Mouse (Mus musculus): ENCODE results near the gene Mag. TPM values are rescaled to one million over a fixed set of nuclear protein-coding genes. Genes with fewer than 3 reads are reported as not detected.

The Mag gene
- not detected for polyA plus RNA-seq (2014; fragmentation: Illumina TruSeq; extraction: RNeasy Lipid Tissue Mini Kit (QIAGEN cat#74804))

DNA sequence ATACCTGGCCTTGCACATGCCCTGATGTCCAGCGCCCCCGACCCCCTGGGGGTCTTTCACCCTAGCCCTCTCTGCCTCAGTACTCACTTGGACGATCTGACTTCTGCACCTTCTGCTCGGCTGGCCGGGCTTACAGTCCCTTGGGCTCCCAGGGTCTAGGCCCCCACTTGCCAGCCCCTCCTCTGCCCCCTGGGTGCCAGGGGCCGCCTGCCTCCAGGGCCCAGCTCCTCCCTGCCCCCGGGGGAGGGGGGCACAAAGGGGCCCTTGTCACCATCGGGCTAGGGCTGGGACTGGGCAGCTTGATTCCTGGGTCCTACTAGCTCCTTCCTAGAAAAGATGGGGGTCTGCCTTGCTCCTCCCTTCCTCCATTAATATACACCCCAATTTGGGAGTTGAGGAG, at the start of gene Mag:
Gene Mag, minus strand, starts transcription at position 142 of the 400 bp plus-strand sequence.

DNA sequence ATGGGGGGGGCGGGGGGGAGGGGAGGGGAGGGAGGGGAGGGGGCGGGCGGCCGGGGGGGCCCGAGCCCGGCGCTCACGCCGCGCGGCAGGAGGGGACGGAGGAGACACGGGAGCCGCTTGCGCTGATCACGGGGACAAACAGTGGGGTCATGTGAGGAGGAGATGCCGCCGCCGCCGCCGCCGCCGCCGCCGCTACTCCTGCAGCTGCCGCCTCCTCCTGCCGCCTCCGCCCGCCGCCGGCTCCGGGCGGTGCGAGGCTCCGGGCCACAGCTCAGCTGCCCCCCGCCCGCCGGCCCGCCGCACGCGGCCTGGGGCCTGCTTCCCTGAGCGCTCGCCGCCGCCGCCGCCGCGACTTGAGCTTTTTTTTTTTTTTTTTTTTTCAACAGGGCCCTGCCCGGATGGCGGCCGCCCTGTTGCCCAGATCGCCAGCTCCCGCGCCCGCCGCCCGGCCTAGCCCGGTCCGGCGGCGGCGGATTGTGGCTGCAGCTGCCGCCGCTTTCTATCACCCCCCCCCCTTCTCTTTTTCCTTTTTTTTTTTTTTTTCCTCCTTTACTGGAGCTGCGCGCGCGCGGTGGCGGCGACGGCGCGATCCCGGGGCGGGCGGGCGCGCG, 42.2 kb upstream of the Mag start, which contains the start of gene Usf2:
Gene Usf2, minus strand, starts transcription at position 48 of the 611 bp plus-strand sequence.

DNA sequence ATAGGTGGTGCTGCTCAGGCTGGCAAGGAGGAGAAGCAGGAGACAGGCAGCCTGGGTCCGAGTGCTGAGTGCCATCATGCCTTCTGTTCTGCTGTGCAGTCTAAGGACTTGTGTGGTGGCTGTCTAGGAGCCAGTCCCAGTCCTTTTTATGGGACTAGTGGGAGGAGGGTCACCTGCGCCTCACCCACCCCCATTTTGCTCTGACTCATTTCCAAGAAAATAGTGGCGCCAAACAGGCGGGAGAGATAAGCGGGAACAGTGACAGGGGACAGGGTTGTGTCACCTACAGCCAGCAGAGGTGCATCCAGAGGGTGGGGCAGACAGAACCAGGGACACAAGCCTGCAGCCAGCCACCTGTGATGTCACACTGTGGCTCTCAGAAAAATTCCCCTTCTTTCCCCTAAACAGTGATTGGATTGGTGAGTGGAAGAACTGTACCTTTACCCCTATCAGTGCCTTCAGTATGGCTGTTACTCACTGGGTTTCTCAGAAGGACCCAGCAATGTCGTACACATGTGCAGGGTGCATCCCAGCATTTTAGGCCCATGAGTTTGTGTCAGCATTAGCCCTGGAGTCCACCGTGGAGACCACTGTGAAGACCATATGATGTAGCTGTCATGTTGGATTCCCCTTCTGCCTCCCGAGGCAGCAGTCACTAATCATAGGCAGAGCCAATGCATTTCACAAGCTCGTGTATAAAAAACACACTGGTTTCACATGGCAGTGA, 29.4 kb upstream of the Mag start, which contains the start of gene Hamp:
Gene Hamp, minus strand, starts transcription at position 124 of the 727 bp plus-strand sequence.

DNA sequence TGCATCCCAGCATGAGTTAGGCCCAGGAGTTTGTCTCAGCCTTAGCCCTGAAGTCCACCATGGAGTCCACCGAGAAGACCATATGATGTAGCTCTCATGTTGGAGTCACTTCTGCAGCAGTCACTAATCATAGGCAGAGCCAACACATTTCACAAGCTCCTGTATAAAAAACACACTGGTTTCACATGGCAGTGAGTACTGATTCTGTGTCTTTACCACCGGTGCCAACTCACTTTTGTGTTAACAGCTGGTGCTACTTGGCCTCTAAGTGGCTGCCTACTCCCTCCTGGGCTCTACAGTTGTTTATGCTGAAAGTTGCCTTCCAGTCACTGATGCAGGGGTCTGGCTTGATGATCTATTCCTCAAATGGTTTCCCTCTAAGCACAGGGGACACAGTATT, 9.9 kb upstream of the Mag start, which contains the start of gene Hamp2:
Gene Hamp2, minus strand, starts transcription at position 101 of the 400 bp plus-strand sequence.

DNA sequence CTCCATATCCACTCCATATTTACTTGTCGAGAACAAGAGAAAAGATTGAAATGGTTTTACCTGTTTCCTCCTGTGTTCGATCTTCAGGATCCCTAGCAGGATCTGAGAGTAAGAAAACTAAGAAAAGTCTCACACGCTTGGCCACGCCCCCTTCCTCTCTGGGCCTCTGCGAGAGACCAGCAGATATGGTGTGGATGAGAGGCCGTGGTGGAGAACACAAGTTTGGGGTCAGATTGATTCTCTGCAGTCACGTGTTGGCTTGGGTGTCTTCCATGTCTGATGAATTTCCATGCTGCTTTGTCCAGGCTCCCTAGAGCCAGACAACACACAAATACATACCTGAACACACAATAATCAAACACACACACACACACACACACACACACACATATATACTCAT, 34.5 kb downstream of the Mag start, which contains the start of gene Cd22:
Gene Cd22, minus strand, starts transcription at position 167 of the 400 bp plus-strand sequence.

DNA sequence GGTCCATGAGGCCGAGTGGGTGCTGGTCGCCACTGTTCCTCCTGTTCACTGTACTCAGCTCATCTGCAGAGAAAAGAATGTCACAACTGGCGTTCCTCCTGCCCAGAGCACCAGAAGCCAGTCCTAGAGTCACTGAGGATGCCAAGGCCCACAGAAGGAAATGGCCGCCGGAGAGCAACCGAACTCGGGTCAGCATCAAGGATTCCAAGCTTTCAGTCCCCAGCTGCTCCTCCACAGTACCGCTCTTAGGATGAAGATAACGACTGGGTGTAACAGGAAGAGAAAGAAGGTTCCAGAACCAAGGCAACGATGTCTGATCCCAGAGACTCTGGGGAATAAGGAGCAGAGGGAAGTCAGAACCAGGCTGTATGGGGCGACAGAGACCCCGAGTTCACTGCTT, 53.2 kb downstream of the Mag start, which contains the start of gene Ffar1:
Gene Ffar1, minus strand, starts transcription at position 101 of the 400 bp plus-strand sequence.

DNA sequence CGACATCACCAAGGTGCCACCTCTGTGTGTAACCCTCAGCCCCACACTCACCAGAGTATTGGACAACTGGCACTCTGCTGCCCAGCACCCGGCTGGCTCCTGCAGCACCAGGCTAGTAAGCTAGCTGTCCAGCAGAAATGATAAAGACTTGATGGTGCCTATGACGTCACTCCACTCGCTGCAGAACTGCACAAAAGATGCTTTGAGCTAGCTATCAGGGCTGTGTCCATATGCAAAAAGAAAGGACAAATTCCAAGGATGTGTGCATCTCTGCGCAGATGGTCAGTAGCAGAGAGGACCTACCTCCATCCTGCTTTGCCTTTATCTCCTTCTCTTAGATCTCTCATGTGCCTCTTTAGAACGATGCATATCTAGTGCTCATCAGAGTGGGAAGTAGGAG, 58.6 kb downstream of the Mag start, which contains the start of gene Ffar3:
Gene Ffar3, minus strand, starts transcription at position 101 of the 400 bp plus-strand sequence.

Other genes with a start within 250 kb of the Mag start
- gene Haus5, start 249.9 kb downstream of the Mag start, polyA plus RNA-seq (2014; fragmentation: Illumina TruSeq; extraction: RNeasy Lipid Tissue Mini Kit (QIAGEN cat#74804)) = 1.1 TPM
- gene Pmis2, start 243.3 kb downstream of the Mag start, polyA plus RNA-seq (2014; fragmentation: Illumina TruSeq; extraction: RNeasy Lipid Tissue Mini Kit (QIAGEN cat#74804)) = not detected
- not detected for gene 2200002J24Rik, start 215.9 kb downstream of the Mag start, polyA plus RNA-seq (2014; fragmentation: Illumina TruSeq; extraction: RNeasy Lipid Tissue Mini Kit (QIAGEN cat#74804))
- gene Atp4a, start 202.7 kb downstream of the Mag start, polyA plus RNA-seq (2014; fragmentation: Illumina TruSeq; extraction: RNeasy Lipid Tissue Mini Kit (QIAGEN cat#74804)) = not detected
- 12.8 TPM for gene Tmem147, start 185.3 kb downstream of the Mag start, polyA plus RNA-seq (2014; fragmentation: Illumina TruSeq; extraction: RNeasy Lipid Tissue Mini Kit (QIAGEN cat#74804))
- gene Gapdhs, start 171.2 kb downstream of the Mag start, polyA plus RNA-seq (2014; fragmentation: Illumina TruSeq; extraction: RNeasy Lipid Tissue Mini Kit (QIAGEN cat#74804)) = not detected
- 1.2 TPM for gene Sbsn, start 163.4 kb downstream of the Mag start, polyA plus RNA-seq (2014; fragmentation: Illumina TruSeq; extraction: RNeasy Lipid Tissue Mini Kit (QIAGEN cat#74804))
- 16.0 TPM for gene Dmkn, start 151.1 kb downstream of the Mag start, polyA plus RNA-seq (2014; fragmentation: Illumina TruSeq; extraction: RNeasy Lipid Tissue Mini Kit (QIAGEN cat#74804))
- not detected for gene Krtdap, start 127.0 kb downstream of the Mag start, polyA plus RNA-seq (2014; fragmentation: Illumina TruSeq; extraction: RNeasy Lipid Tissue Mini Kit (QIAGEN cat#74804))
- 0.23 TPM for gene Ffar2, start 91.1 kb downstream of the Mag start, polyA plus RNA-seq (2014; fragmentation: Illumina TruSeq; extraction: RNeasy Lipid Tissue Mini Kit (QIAGEN cat#74804))
- gene Ffar3, start 58.7 kb downstream of the Mag start, polyA plus RNA-seq (2014; fragmentation: Illumina TruSeq; extraction: RNeasy Lipid Tissue Mini Kit (QIAGEN cat#74804)) = not detected
- not detected for gene Ffar1, start 53.3 kb downstream of the Mag start, polyA plus RNA-seq (2014; fragmentation: Illumina TruSeq; extraction: RNeasy Lipid Tissue Mini Kit (QIAGEN cat#74804))
- 4.0 TPM for gene Cd22, start 34.5 kb downstream of the Mag start, polyA plus RNA-seq (2014; fragmentation: Illumina TruSeq; extraction: RNeasy Lipid Tissue Mini Kit (QIAGEN cat#74804))
- not detected for gene Hamp2, start 9.8 kb upstream of the Mag start, polyA plus RNA-seq (2014; fragmentation: Illumina TruSeq; extraction: RNeasy Lipid Tissue Mini Kit (QIAGEN cat#74804))
- gene Hamp, start 29.2 kb upstream of the Mag start, polyA plus RNA-seq (2014; fragmentation: Illumina TruSeq; extraction: RNeasy Lipid Tissue Mini Kit (QIAGEN cat#74804)) = not detected
- gene Usf2, start 41.9 kb upstream of the Mag start, polyA plus RNA-seq (2014; fragmentation: Illumina TruSeq; extraction: RNeasy Lipid Tissue Mini Kit (QIAGEN cat#74804)) = 67.2 TPM
- 1.8 TPM for gene Lsr, start 58.6 kb upstream of the Mag start, polyA plus RNA-seq (2014; fragmentation: Illumina TruSeq; extraction: RNeasy Lipid Tissue Mini Kit (QIAGEN cat#74804))
- 0.71 TPM for gene Fam187b, start 58.9 kb upstream of the Mag start, polyA plus RNA-seq (2014; fragmentation: Illumina TruSeq; extraction: RNeasy Lipid Tissue Mini Kit (QIAGEN cat#74804))
- 6.0 TPM for gene Fxyd5, start 127.6 kb upstream of the Mag start, polyA plus RNA-seq (2014; fragmentation: Illumina TruSeq; extraction: RNeasy Lipid Tissue Mini Kit (QIAGEN cat#74804))
- gene Fxyd7, start 136.6 kb upstream of the Mag start, polyA plus RNA-seq (2014; fragmentation: Illumina TruSeq; extraction: RNeasy Lipid Tissue Mini Kit (QIAGEN cat#74804)) = not detected
- gene Fxyd1, start 142.3 kb upstream of the Mag start, polyA plus RNA-seq (2014; fragmentation: Illumina TruSeq; extraction: RNeasy Lipid Tissue Mini Kit (QIAGEN cat#74804)) = 4.9 TPM
- 0.43 TPM for gene Lgi4, start 144.5 kb upstream of the Mag start, polyA plus RNA-seq (2014; fragmentation: Illumina TruSeq; extraction: RNeasy Lipid Tissue Mini Kit (QIAGEN cat#74804))
- gene Fxyd3, start 161.8 kb upstream of the Mag start, polyA plus RNA-seq (2014; fragmentation: Illumina TruSeq; extraction: RNeasy Lipid Tissue Mini Kit (QIAGEN cat#74804)) = 6.1 TPM
- not detected for gene Hpn, start 200.4 kb upstream of the Mag start, polyA plus RNA-seq (2014; fragmentation: Illumina TruSeq; extraction: RNeasy Lipid Tissue Mini Kit (QIAGEN cat#74804))
- gene Scn1b, start 212.1 kb upstream of the Mag start, polyA plus RNA-seq (2014; fragmentation: Illumina TruSeq; extraction: RNeasy Lipid Tissue Mini Kit (QIAGEN cat#74804)) = 0.48 TPM
- gene Gramd1a, start 241.0 kb upstream of the Mag start, polyA plus RNA-seq (2014; fragmentation: Illumina TruSeq; extraction: RNeasy Lipid Tissue Mini Kit (QIAGEN cat#74804)) = 4.4 TPM